Mouse (Mus musculus): ENCODE results near the gene Gm5447.

DNA sequence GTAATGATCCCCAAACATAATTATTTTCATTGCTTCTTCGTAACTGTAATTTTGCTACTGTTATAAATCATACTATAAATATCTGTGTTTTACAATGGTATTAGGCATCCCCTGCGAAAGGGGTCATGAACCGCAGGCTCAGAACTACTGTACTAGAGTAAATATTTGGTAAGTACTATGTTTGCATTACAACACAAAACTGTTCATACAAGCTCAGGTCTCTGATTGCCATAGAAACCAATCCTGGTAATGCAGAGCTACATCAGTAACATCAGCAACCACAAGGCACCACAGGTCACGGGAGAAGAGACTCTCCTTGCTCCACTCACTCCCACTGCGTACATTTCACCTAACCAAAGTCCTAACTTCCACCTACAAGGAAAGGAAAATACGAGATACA lies 49.7 kb upstream of the Gm5447 start:
- TF ChIP-seq BHLHE40 (IDR thresholded peaks at IDR 0.05; ENCODE audit: borderline replicate concordance, low read depth, low read length) (no peak), POLR2A (IDR thresholded peaks at IDR 0.05; ENCODE audit: control insufficient read depth in 1 of 2, insufficient read depth in 1 of 2, low read depth in 1 of 2, low read length in 2 of 2, poor library complexity in 1 of 2) (no peak), GATA1 (IDR thresholded peaks at IDR 0.05; ENCODE audit: low read depth, low read length) (no peak), MAZ (IDR thresholded peaks at IDR 0.05; ENCODE audit: low read depth, low read length) (no peak), CTCF (IDR thresholded peaks at IDR 0.05 in 2 of 3, conservative IDR thresholded peaks at IDR 0.05 in 1 of 3; ENCODE audit: control insufficient read depth in 1 of 3, insufficient read depth in 1 of 3, low read depth in 2 of 3, low read length in 3 of 3, poor library complexity in 1 of 3, severe bottlenecking in 1 of 3) (no peak), ETS1 (IDR thresholded peaks at IDR 0.05; ENCODE audit: low read depth, low read length) (no peak), ELF1 (IDR thresholded peaks at IDR 0.05; ENCODE audit: low read depth, low read length) (no peak), USF1 (IDR thresholded peaks at IDR 0.05; ENCODE audit: low read depth, low read length) (no peak), JUND (IDR thresholded peaks at IDR 0.05; ENCODE audit: low read depth, low read length) (no peak), EP300 (IDR thresholded peaks at IDR 0.05; ENCODE audit: low read depth in 1 of 2, low read length in 2 of 2) (no peak)

Data from MEL (cell line).